Mouse (Mus musculus) liver, embryonic 14.5 days (tissue): ENCODE results near the gene Gm5294. TPM values are rescaled to one million over a fixed set of nuclear protein-coding genes. Genes with fewer than 3 reads are reported as not detected.

ENCODE experiments used
- ATAC-seq: fragments of 200-750 bp; cut with Nextera tagmentation; 2 replicates; pipeline ENCODE4 v1.8.0; 2017; ENCODE audit warnings: moderate number of reproducible peaks, mild to moderate bottlenecking, moderate library complexity; ENCODE audit not compliant: insufficient read depth
- DNase-seq, 3 experiments: peaks; one replicate each; pipeline ENCODE4 v3.0.0-alpha.2; 2012 to 2013; ENCODE audit warnings: low read depth in 3 of 3, low spot score in 3 of 3
- H3K27ac ChIP-seq: fragments of 300-500 bp; sonication (generic); 2 replicates; pipeline ENCODE4 v1.5.1; 2014; ENCODE audit warnings: moderate library complexity, mild to moderate bottlenecking, control low read depth, inconsistent platforms
- H3K27me3 ChIP-seq: fragments of 300-500 bp; sonication (generic); 2 replicates; pipeline ENCODE4 v1.6.1; 2014; ENCODE audit warnings: mild to moderate bottlenecking, low read length, moderate library complexity; ENCODE audit not compliant: control insufficient read depth, insufficient read depth
- H3K36me3 ChIP-seq: fragments of 300-500 bp; sonication (generic); replicated peaks from 2 replicates; pipeline ENCODE4 v1.6.1; 2014; ENCODE audit warnings: low read depth; ENCODE audit not compliant: control insufficient read depth, insufficient read depth
- H3K4me1 ChIP-seq, 2 experiments: fragments of 200-500 bp in 1 of 2; fragments of 300-500 bp in 1 of 2; sonication (generic) in 1 of 2; replicated peaks; 2 replicates each; pipeline ENCODE4 v1.6.1; 2012 to 2014; ENCODE audit warnings: antibody characterized with exemption in 1 of 2, inconsistent platforms in 1 of 2, low read length in 1 of 2; ENCODE audit not compliant: control insufficient read depth in 2 of 2, insufficient read depth in 2 of 2
- H3K4me2 ChIP-seq: fragments of 300-500 bp; sonication (generic); 2 replicates; pipeline ENCODE4 v1.6.1; 2014; ENCODE audit warnings: low read depth, mild to moderate bottlenecking, control low read depth, moderate library complexity
- H3K4me3 ChIP-seq, 2 experiments: fragments of 200-500 bp in 1 of 2; fragments of 300-500 bp in 1 of 2; sonication (generic) in 1 of 2; 2 replicates each; pipeline ENCODE4 v1.5.1; 2012 to 2014; ENCODE audit warnings: low read depth in 2 of 2, low read length in 2 of 2, mild to moderate bottlenecking in 2 of 2, control low read depth in 1 of 2, inconsistent platforms in 1 of 2, moderate library complexity in 1 of 2; ENCODE audit not compliant: insufficient read depth in 1 of 2
- H3K9ac ChIP-seq: fragments of 300-500 bp; sonication (generic); replicated peaks from 2 replicates; pipeline ENCODE4 v1.6.1; 2014; ENCODE audit warnings: mild to moderate bottlenecking, control low read depth, moderate library complexity
- H3K9me3 ChIP-seq: fragments of 300-500 bp; sonication (generic); 2 replicates; pipeline ENCODE4 v1.6.1; 2016; ENCODE audit warnings: low read length, mixed read lengths; ENCODE audit not compliant: control insufficient read depth
- CTCF ChIP-seq: IDR thresholded peaks from 2 replicates; pipeline ENCODE4 v1.5.1; 2016; ENCODE audit warnings: antibody characterized with exemption, low read depth, control low read depth
- EP300 ChIP-seq: IDR thresholded peaks from 2 replicates; pipeline ENCODE4 v1.6.1; 2016; ENCODE audit warnings: antibody characterized with exemption, low read depth
- WGBS: fragments of 180-500 bp; shearing (Covaris S2); extraction: QIAGEN DNeasy Blood & Tissue Kit; methylation state at CpG from one replicate; pipeline ENCODE4 v1.1.7; 2014; ENCODE audit not compliant: insufficient replicate concordance; 5-methylcytosine and 5-hydroxymethylcytosine counted together
- polyA plus RNA-seq, 2 experiments: library from polyadenylated mRNA; depleted of rRNA in 1 of 2; stranded (reverse) in 1 of 2; unstranded in 1 of 2; fragments of >200 nt; fragmentation: Nextera tagmentation in 1 of 2; extraction: Ambion mirVana in 1 of 2; gene quantifications; 2 replicates each; pipeline versions ENCODE4 v1.2.1 to v1.2.3; 2012 to 2014

Gene Gm5294
- polyA plus RNA-seq, 2 experiments, result not detected

GRCm38 (mm10) chr5:138782697-138783096, 37.2 kb upstream of the Gm5294 start:
- Histone ChIP-seq H3K4me3 (no peak overlapping the region), H3K27ac (no peak overlapping the region), H3K4me2 (no peak overlapping the region), H3K27me3 (no peaks in the 10 kb centered on the region), H3K9me3 (no peaks in the 10 kb centered on the region), H3K36me3 (no peaks in the 10 kb centered on the region), H3K9ac (no peak overlapping the region), H3K4me1 (peaks cover 0 to 3% of the 10 kb centered on the region in 2 experiments; a peak in 1 of 4 replicates)
- TF ChIP-seq CTCF (no peak), EP300 (no peak)
- ATAC-seq (no peak), DNase-seq (no peak)
- WGBS, result 65% methylated on average over 1 of the region's 1 CpGs

GRCm38 (mm10) chr5:138783181-138783580, 36.7 kb upstream of the Gm5294 start:
- DNase-seq (no peak), ATAC-seq (no peak)
- Histone ChIP-seq H3K4me1 (peaks cover 0 to 3% of the 10 kb centered on the region in 2 experiments; a peak in 1 of 4 replicates), H3K9me3 (no peaks in the 10 kb centered on the region), H3K9ac (no peak overlapping the region), H3K4me2 (no peak overlapping the region), H3K27ac (no peak overlapping the region), H3K36me3 (no peaks in the 10 kb centered on the region), H3K4me3 (no peak overlapping the region), H3K27me3 (no peaks in the 10 kb centered on the region)
- TF ChIP-seq CTCF (no peak), EP300 (no peak)
- WGBS, result 61% methylated on average over 8 of the region's 8 CpGs

DNA sequence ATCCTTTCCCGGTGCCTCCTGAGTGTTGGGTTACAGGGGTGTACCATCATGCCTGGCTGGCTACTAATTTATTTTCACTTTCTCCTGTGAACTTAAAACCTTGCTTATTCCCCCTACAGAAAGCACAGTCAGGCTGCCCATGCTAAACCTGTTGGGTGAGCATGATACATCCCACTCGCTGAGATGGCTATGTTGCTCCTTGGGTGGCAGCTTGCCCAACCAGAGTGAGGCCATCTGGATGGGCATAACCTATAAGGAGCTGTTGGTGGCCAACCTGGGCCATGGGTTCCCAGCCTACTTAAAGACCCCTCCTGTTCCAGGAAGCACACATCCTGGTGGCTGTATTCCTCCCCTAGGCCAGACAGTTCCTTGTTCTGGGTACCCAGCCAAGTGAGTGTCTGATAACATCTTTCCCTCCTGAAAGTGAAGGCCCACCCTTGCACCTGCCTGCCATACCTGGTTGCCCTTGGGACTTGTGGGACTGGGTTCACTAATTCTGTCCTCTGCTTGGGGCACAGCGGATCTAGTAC, 33.8 kb upstream of the Gm5294 start:
- H3K27me3 ChIP-seq, result no peaks in the 10 kb centered on the region
- DNase-seq (no peak), ATAC-seq (no peak)
- no peak overlapping the region for H3K9ac ChIP-seq
- no peaks in the 10 kb centered on the region for H3K9me3 ChIP-seq
- TF ChIP-seq EP300, result no peak
- no peak for TF ChIP-seq CTCF
- no peaks in the 10 kb centered on the region for H3K36me3 ChIP-seq
- no peak overlapping the region for H3K27ac ChIP-seq
- no peak overlapping the region for H3K4me3 ChIP-seq
- WGBS, result 69% methylated on average over 3 of the region's 3 CpGs
- no peak overlapping the region for H3K4me2 ChIP-seq
- no peaks in the 10 kb centered on the region for H3K4me1 ChIP-seq

DNA sequence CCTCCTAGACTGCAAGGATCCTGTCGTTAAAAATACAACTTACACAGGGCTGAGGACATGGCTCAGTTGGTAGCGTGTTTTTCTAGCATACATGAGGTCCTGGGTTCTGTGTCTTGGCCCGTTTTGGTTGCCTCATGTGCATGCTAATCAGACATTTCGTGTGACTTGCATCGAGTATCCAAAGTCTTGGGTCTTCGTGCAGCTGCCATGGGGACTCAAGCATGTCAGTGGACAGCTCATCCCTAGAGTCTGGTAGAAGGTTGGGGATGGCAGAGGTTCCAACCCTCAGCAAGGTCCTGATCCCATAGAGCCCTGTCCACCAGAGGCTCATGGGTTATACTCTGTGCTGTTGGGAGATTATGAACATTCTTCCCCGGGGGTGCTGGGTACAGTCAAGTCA, 32.2 kb upstream of the Gm5294 start:
- no peaks in the 10 kb centered on the region for H3K36me3 ChIP-seq
- WGBS, result 46% methylated on average over 7 of the region's 7 CpGs
- no peaks in the 10 kb centered on the region for H3K9me3 ChIP-seq
- H3K4me1 ChIP-seq, result no peaks in the 10 kb centered on the region
- no peak overlapping the region for H3K4me3 ChIP-seq
- no peak overlapping the region for H3K4me2 ChIP-seq
- TF ChIP-seq CTCF (no peak), EP300 (no peak)
- H3K27ac ChIP-seq, result no peak overlapping the region
- DNase-seq (no peak), ATAC-seq (no peak)
- no peaks in the 10 kb centered on the region for H3K27me3 ChIP-seq
- no peak overlapping the region for H3K9ac ChIP-seq

DNA sequence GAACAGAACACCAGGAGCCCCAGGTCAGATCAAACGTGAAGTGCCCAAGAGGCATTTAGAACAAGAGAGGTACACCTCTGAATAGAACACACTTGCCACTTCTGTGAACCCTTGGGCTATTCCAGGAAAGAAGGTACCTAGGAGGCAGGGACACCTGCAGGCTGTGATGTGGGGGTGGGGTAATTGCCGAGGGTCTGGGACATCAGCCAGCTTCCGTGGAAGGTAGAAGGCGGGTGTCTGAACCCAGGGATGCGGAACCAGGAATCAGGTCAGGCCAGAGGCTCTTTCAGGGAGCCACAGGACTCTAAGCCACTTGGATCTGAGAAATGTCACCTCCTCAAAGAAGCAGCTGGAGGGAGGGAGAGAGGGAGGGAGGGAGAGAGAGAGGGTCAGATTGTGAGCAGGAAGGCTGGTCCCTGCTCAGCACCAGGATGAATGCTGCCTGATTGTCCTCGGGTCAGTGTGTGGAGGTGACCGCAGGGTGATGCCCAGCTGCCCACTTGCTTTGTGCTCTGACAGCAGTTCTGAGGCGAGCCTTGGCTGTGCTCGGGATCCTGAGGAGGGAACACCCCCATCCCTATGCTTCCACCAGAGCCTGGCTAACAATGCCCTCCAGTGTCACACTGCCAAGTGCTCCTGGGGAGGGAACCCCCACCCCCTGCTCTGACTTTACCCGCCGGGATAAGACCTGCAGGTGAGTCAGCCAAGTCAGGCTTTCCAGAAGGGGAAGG, 31.2 kb upstream of the Gm5294 start:
- Histone ChIP-seq H3K36me3 (no peaks in the 10 kb centered on the region), H3K27me3 (no peaks in the 10 kb centered on the region), H3K9me3 (no peaks in the 10 kb centered on the region), H3K9ac (no peak overlapping the region), H3K4me3 (no peak overlapping the region), H3K27ac (no peak overlapping the region), H3K4me1 (no peaks in the 10 kb centered on the region), H3K4me2 (no peak overlapping the region)
- 61% methylated on average over 11 of the region's 11 CpGs for WGBS
- ATAC-seq, result no peak
- no peak for TF ChIP-seq EP300
- TF ChIP-seq CTCF, result no peak
- DNase-seq, result no peak
